Mouse (Mus musculus) intestine, embryonic 14.5 days (tissue): ENCODE measurements around the gene Eri3. TPM values are rescaled to one million over a fixed set of nuclear protein-coding genes. Genes with fewer than 3 reads are reported as not detected.

Experiments used
- ATAC-seq: fragments of 200-750 bp; cut with Nextera tagmentation; replicated peaks from 2 replicates; pipeline ENCODE4 v1.8.0; 2017; ENCODE audit warnings: low read depth, moderate number of reproducible peaks, moderate TSS enrichment, moderate library complexity; ENCODE audit not compliant: low FRiP score, low TSS enrichment
- DNase-seq: peaks from one replicate; pipeline ENCODE4 v3.0.0-alpha.2; 2018; ENCODE audit warnings: low spot score
- H3K27ac ChIP-seq: fragments of 300-500 bp; sonication (generic); 2 replicates; pipeline ENCODE4 v1.5.1; 2014; ENCODE audit warnings: low read depth, mild to moderate bottlenecking, control low read depth
- H3K27me3 ChIP-seq: fragments of 300-500 bp; sonication (generic); replicated peaks from 2 replicates; pipeline ENCODE4 v1.6.1; 2014; ENCODE audit warnings: low read length, control low read depth; ENCODE audit not compliant: control insufficient read depth, insufficient read depth
- H3K36me3 ChIP-seq: fragments of 300-500 bp; sonication (generic); 2 replicates; pipeline ENCODE4 v1.6.1; 2014; ENCODE audit warnings: low read length, control low read depth; ENCODE audit not compliant: control insufficient read depth, insufficient read depth
- H3K4me1 ChIP-seq: fragments of 300-500 bp; sonication (generic); replicated peaks from 2 replicates; pipeline ENCODE4 v1.6.1; 2014; ENCODE audit warnings: low read length, control low read depth, mixed read lengths; ENCODE audit not compliant: control insufficient read depth, insufficient read depth
- H3K4me2 ChIP-seq: fragments of 300-500 bp; sonication (generic); 2 replicates; pipeline ENCODE4 v1.6.1; 2014; ENCODE audit warnings: low read length
- H3K4me3 ChIP-seq: fragments of 300-500 bp; sonication (generic); 2 replicates; pipeline ENCODE4 v1.5.1; 2014; ENCODE audit warnings: low read depth, low read length, control low read depth, mixed read lengths
- H3K9ac ChIP-seq: fragments of 300-500 bp; sonication (generic); 2 replicates; pipeline ENCODE4 v1.6.1; 2014; ENCODE audit warnings: mild to moderate bottlenecking, low read length
- H3K9me3 ChIP-seq: fragments of 300-500 bp; sonication (generic); 2 replicates; pipeline ENCODE4 v1.6.1; 2016; ENCODE audit warnings: low read length, control low read depth; ENCODE audit not compliant: control insufficient read depth
- WGBS: fragments of 180-500 bp; shearing (Covaris S2); extraction: QIAGEN DNeasy Blood & Tissue Kit; methylation state at CpG from one replicate; pipeline ENCODE4 v1.1.7; 2014; 5-methylcytosine and 5-hydroxymethylcytosine counted together
- polyA plus RNA-seq: library from polyadenylated mRNA; unstranded; fragments of >200 nt; fragmentation: Nextera tagmentation; extraction: Ambion mirVana; gene quantifications from 2 replicates; pipeline ENCODE4 v1.2.1, GENCODE M21; 2014

Eri3 gene
- polyA plus RNA-seq, 1 experiment from 2014 or later: 141 TPM

DNA sequence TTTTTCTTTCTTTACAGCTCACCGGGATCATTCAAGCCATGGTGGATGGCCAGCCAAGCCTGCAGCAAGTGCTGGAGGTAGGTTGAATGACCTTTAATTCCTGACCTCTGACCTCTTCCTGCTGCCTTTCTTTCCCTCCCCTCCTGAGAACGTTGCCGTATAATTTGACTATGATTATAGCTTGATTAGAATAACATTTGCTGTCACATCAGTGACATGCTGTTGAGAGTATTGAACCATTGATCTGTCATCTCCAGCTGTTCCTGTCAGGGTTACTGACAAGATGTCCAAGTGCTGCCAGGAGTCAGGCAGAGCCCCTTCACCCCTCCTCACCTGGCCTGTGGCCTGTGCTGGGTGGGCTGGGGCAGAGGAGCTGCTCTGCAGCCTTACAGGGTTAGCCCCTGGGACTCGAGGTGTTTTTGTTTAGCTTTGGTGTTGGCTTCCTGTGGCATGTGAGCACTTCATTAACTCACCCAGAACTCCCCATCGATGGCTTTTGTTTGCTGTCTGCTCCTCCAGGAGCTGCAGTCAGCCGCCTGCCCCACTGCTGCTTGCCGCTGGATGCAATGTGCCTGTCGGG is 39.0 kb downstream of the Eri3 start:
- Histone ChIP-seq H3K4me2 (no peak overlapping the region), H3K4me1 (no peaks in the 10 kb centered on the region), H3K9ac (no peak overlapping the region), H3K9me3 (no peaks in the 10 kb centered on the region), H3K27ac (no peak overlapping the region), H3K27me3 (no peaks in the 10 kb centered on the region), H3K36me3 (peaks cover 75% of the 10 kb centered on the region), H3K4me3 (no peak overlapping the region)
- WGBS: 56% methylated on average over 8 of the region's 8 CpGs
- DNase-seq (no peak), ATAC-seq (no peak)

DNA sequence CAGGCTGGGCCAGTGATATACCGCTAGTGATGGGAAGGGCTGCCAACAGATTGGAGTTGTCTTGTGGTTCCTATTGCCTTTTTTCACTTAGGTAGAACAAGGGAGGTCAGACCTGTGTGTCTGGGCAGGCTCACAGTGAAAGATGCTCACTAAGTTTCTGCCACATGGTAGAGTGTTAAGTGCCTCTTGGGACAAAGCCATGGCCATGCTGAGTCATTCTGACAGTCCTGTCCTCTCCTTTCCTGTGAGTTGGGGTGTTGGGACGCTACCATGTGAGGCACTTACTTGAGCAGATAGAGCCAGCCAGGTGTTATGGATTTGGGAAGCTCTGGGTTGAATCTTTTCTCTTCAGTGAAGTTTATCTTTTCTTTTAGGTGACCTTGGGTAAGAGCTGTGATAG is 40.6 kb downstream of the Eri3 start:
- DNase-seq: no peak
- Histone ChIP-seq H3K9ac (no peak overlapping the region), H3K4me3 (no peak overlapping the region), H3K9me3 (no peaks in the 10 kb centered on the region), H3K4me2 (no peak overlapping the region), H3K36me3 (peaks cover 74% of the 10 kb centered on the region), H3K27ac (no peak overlapping the region), H3K27me3 (no peaks in the 10 kb centered on the region), H3K4me1 (no peaks in the 10 kb centered on the region)
- 94% methylated on average over 2 of the region's 2 CpGs for WGBS
- ATAC-seq: no peak

DNA sequence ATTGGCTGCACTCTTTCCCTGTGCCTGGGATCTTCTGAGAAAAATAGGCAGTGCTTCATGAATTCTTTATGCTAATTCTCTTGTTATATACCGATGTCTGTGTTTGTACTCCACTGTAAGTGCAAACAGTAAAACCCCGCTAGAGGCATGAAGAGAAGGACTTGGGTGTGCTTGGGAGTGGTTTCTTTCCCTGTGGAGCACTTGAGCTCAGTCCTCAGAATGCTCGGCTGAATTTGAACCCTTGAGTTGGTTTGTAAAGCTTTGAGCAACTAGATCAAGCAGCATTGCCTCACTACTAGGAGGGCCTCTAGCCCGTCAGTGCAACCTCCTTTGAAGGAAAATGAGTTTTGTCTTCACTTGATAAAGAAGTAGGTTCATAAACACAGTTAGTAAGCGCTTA is 42.0 kb downstream of the Eri3 start:
- no peak overlapping the region for H3K27ac ChIP-seq
- no peaks in the 10 kb centered on the region for H3K4me1 ChIP-seq
- WGBS: 91% methylated on average over 5 of the region's 5 CpGs
- DNase-seq: no peak
- ATAC-seq: no peak
- no peaks in the 10 kb centered on the region for H3K9me3 ChIP-seq
- H3K4me3 ChIP-seq: no peak overlapping the region
- H3K9ac ChIP-seq: no peak overlapping the region
- H3K4me2 ChIP-seq: no peak overlapping the region
- H3K27me3 ChIP-seq: no peaks in the 10 kb centered on the region
- H3K36me3 ChIP-seq: peaks cover 80% of the 10 kb centered on the region

DNA sequence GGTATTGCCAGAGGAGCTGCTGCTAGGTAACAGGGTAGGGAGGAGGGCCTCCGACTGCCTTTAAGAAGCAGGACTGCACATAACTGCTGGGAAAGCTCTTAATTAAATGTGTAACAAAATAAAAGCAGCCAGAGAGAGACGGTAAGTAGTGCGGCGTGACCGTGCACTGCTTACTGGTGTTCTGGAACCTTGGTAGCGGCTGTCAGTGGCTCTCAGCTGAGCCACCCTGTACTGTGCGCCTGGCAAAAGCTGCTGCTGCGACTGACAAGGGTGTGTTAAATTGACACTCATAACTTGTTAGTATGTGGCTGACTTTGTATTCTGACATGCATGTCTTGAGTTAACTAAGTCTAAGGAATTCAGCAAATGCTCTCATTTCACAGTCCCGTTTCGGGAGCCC is 45.1 kb downstream of the Eri3 start:
- DNase-seq: no peak
- Histone ChIP-seq H3K9me3 (no peaks in the 10 kb centered on the region), H3K4me3 (no peak overlapping the region), H3K27me3 (no peaks in the 10 kb centered on the region), H3K4me1 (no peaks in the 10 kb centered on the region), H3K27ac (no peak overlapping the region), H3K9ac (no peak overlapping the region), H3K36me3 (peaks cover 82% of the 10 kb centered on the region), H3K4me2 (no peak overlapping the region)
- WGBS: 90% methylated on average over 10 of the region's 10 CpGs
- ATAC-seq: no peak

DNA sequence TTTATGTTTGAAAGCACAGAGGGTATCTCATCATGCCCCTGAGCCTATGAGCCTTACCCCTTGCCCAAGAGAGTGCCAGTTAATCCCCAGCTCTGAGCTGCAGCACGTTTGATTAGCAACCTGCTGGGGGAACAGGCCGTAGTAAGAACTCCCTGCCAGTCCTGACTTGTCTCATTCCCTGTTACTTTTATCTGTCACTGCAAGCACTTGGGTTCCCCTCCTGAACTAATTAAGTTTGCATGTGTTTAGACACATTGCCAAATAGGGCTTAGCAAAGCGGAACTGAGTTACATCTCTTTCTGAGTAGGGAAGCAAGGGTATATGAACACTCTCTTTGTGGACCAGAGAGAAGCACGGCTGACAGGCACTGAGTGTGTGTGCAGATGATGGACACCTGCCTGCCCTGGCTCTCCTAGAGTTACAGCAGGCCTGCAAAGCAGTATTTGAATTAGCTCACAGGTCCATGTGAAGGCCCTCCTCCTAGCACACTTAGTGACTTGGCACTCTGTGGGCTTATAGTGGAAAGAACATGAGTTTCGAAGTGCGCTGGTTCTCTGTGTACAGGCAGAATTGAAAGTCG is 49.9 kb downstream of the Eri3 start:
- H3K4me3 ChIP-seq: no peak overlapping the region
- peaks cover 46% of the 10 kb centered on the region for H3K36me3 ChIP-seq
- ATAC-seq (no peak), DNase-seq (no peak)
- H3K4me2 ChIP-seq: no peak overlapping the region
- WGBS: 77% methylated on average over 7 of the region's 7 CpGs
- peaks cover under 1% of the 10 kb centered on the region; the same call in 1 of the 2 replicates for H3K4me1 ChIP-seq
- no peak overlapping the region for H3K9ac ChIP-seq
- H3K27me3 ChIP-seq: no peaks in the 10 kb centered on the region
- no peaks in the 10 kb centered on the region for H3K9me3 ChIP-seq
- no peak overlapping the region for H3K27ac ChIP-seq

DNA sequence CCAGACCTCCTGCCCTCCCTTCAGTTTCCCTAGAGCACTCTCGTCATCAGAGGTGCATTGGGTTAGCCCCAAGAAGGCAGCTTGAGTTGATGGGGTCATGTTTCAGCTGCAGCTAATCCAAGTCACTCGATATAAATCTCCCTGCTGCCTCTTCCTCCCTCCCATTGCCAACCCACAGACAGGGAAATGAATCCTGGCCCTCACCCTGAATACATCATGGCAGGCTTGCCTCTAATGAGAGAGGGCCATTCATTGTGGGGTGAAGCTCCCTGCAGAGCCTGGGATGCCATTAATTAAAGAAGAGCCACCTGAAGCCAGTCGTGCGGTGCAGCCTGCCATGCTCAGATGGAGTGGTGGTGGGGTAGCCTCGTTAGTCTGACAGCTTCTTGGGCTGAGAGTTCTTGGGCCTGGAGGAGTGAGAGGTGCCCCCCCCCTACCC is 51.2 kb downstream of the Eri3 start:
- ATAC-seq (no peak), DNase-seq (no peak)
- Histone ChIP-seq H3K36me3 (peaks cover 39% of the 10 kb centered on the region), H3K4me3 (no peak overlapping the region), H3K9me3 (no peaks in the 10 kb centered on the region), H3K27ac (no peak overlapping the region), H3K9ac (no peak overlapping the region), H3K4me2 (no peak overlapping the region), H3K27me3 (no peaks in the 10 kb centered on the region), H3K4me1 (peaks cover 9% of the 10 kb centered on the region; the same call in 1 of the 2 replicates)
- whole genome bisulfite sequencing: 39% methylated on average over 5 of the region's 5 CpGs

DNA sequence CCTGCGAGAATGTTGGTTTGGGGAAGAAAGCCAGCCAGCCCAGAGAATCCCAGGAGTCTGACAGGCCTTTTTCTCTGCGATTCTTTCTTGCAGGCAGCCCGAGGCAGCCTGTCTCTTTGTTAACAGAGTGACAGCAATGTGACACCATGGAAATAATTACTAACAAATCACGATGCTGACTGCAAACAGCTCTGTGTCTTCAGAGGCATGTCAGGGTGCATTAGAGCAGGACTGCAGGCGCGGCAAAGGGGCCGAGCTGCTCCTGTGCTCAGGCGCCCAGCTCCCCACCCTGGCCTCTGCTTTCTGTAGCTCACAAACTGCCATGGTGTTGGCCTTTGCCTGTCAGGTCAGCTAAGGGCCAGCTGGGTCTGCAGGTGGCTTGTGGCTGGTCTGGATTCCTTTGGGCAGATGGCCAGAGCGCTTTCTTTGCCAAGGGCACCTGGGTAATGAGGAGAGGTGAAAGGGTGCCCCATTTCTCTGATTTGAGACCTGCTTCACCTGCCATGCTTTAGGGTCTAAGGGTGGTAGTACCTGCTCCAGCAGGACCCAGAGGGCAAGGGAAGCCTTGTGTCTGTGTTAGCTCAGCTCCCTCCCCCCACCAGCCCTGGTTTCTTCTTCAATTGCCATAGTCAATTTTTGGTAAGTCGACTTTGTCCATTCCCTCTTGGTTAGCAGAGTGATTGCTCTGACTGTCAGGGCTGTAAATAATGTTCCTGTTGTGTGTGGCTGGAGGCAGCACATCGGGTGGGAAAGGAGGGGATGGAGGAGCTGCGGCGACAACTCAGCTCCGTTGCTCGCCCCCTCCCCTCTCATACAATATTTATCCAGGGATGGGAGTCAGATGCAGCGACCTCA is 55.2 kb downstream of the Eri3 start:
- Histone ChIP-seq H3K27me3 (no peaks in the 10 kb centered on the region), H3K4me1 (peaks cover 9% of the 10 kb centered on the region; the same call in 1 of the 2 replicates), H3K4me3 (no peak overlapping the region), H3K9ac (no peak overlapping the region), H3K9me3 (no peaks in the 10 kb centered on the region), H3K4me2 (no peak overlapping the region), H3K27ac (no peak overlapping the region), H3K36me3 (peaks cover 21% of the 10 kb centered on the region; the same call in 1 of the 2 replicates)
- ATAC-seq: no peak
- WGBS: 30% methylated on average over 16 of the region's 16 CpGs
- DNase-seq: no peak

DNA sequence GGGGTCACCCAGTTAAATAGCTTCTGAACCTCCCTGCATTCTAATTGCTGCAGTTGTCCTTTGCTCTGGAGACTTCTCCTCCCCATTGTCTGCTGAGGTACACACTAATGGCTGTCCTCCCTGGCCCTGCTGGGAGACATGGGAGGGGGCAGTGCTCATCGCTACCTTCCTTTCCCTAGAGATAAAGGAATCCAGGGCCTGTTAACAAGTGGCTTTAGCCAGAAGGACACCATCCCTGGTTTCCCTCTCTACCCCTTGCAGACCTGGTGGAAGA is 55.7 kb downstream of the Eri3 start:
- WGBS: 55% methylated on average over 1 of the region's 1 CpGs
- Histone ChIP-seq H3K4me2 (no peak overlapping the region), H3K4me1 (peaks cover 9% of the 10 kb centered on the region; the same call in 1 of the 2 replicates), H3K9ac (no peak overlapping the region), H3K27me3 (no peaks in the 10 kb centered on the region), H3K36me3 (peaks cover 20% of the 10 kb centered on the region; the same call in 1 of the 2 replicates), H3K27ac (no peak overlapping the region), H3K9me3 (no peaks in the 10 kb centered on the region), H3K4me3 (no peak overlapping the region)
- ATAC-seq (no peak), DNase-seq (no peak)
